Mouse (Mus musculus): Measurements from ENCODE around the gene St3gal3. TPM values are rescaled to one million over a fixed set of nuclear protein-coding genes. Genes with fewer than 3 reads are reported as not detected.

St3gal3 gene
- polyA plus RNA-seq, 1 experiment = 36.9 TPM

- TF ChIP-seq CTCF (IDR thresholded peaks at IDR 0.05; ENCODE audit: borderline replicate concordance, extremely low read depth, insufficient read depth, insufficient read length) = no peak
- TF ChIP-seq POLR2A (IDR thresholded peaks at IDR 0.05; ENCODE audit: borderline replicate concordance, extremely low read depth, insufficient read depth, insufficient read length, poor library complexity, severe bottlenecking) = no peak
- DNase-seq (ENCODE audit: low read depth) = no peak
Measured at GRCm38 (mm10) chr4:118015126-118015525, 119.6 kb downstream of the St3gal3 start.

GRCm38 (mm10) chr4:118010661-118011173 lies 124.0 kb downstream of the St3gal3 start:
- no peak for DNase-seq (ENCODE audit: low read depth)
- TF ChIP-seq POLR2A (IDR thresholded peaks at IDR 0.05; ENCODE audit: borderline replicate concordance, extremely low read depth, insufficient read depth, insufficient read length, poor library complexity, severe bottlenecking) (no peak), CTCF (IDR thresholded peaks at IDR 0.05; ENCODE audit: borderline replicate concordance, extremely low read depth, insufficient read depth, insufficient read length) (no peak)

GRCm38 (mm10) chr4:118008433-118009033 lies 126.2 kb downstream of the St3gal3 start:
- DNase-seq (ENCODE audit: low read depth) = no peak
- TF ChIP-seq CTCF (IDR thresholded peaks at IDR 0.05; ENCODE audit: borderline replicate concordance, extremely low read depth, insufficient read depth, insufficient read length) = no peak
- TF ChIP-seq POLR2A (IDR thresholded peaks at IDR 0.05; ENCODE audit: borderline replicate concordance, extremely low read depth, insufficient read depth, insufficient read length, poor library complexity, severe bottlenecking) = no peak

GRCm38 (mm10) chr4:118001355-118001754 lies 133.4 kb downstream of the St3gal3 start:
- TF ChIP-seq POLR2A (IDR thresholded peaks at IDR 0.05; ENCODE audit: borderline replicate concordance, extremely low read depth, insufficient read depth, insufficient read length, poor library complexity, severe bottlenecking) (no peak), CTCF (IDR thresholded peaks at IDR 0.05; ENCODE audit: borderline replicate concordance, extremely low read depth, insufficient read depth, insufficient read length) (no peak)
- DNase-seq (ENCODE audit: low read depth) = no peak

GRCm38 (mm10) chr4:118000605-118001208 lies 134.0 kb downstream of the St3gal3 start:
- TF ChIP-seq CTCF (IDR thresholded peaks at IDR 0.05; ENCODE audit: borderline replicate concordance, extremely low read depth, insufficient read depth, insufficient read length) (no peak), POLR2A (IDR thresholded peaks at IDR 0.05; ENCODE audit: borderline replicate concordance, extremely low read depth, insufficient read depth, insufficient read length, poor library complexity, severe bottlenecking) (no peak)
- DNase-seq (ENCODE audit: low read depth) = no peak

GRCm38 (mm10) chr4:117999951-118000350 lies 134.8 kb downstream of the St3gal3 start:
- DNase-seq (ENCODE audit: low read depth) = no peak

GRCm38 (mm10) chr4:117997381-117998269 lies 137.1 kb downstream of the St3gal3 start:
- TF ChIP-seq CTCF (IDR thresholded peaks at IDR 0.05; ENCODE audit: borderline replicate concordance, extremely low read depth, insufficient read depth, insufficient read length) (no peak), POLR2A (IDR thresholded peaks at IDR 0.05; ENCODE audit: borderline replicate concordance, extremely low read depth, insufficient read depth, insufficient read length, poor library complexity, severe bottlenecking) (no peak)
- peak; percentile 65 for DNase-seq (ENCODE audit: low read depth)

More at GRCm38 (mm10) chr4:117999951-118000350, 134.8 kb downstream of the St3gal3 start:
- TF ChIP-seq POLR2A (IDR thresholded peaks at IDR 0.05; ENCODE audit: borderline replicate concordance, extremely low read depth, insufficient read depth, insufficient read length, poor library complexity, severe bottlenecking) (no peak), CTCF (IDR thresholded peaks at IDR 0.05; ENCODE audit: borderline replicate concordance, extremely low read depth, insufficient read depth, insufficient read length) (no peak)

GRCm38 (mm10) chr4:117996701-117997100 lies 138.0 kb downstream of the St3gal3 start:
- TF ChIP-seq CTCF (IDR thresholded peaks at IDR 0.05; ENCODE audit: borderline replicate concordance, extremely low read depth, insufficient read depth, insufficient read length) (no peak), POLR2A (IDR thresholded peaks at IDR 0.05; ENCODE audit: borderline replicate concordance, extremely low read depth, insufficient read depth, insufficient read length, poor library complexity, severe bottlenecking) (no peak)
- DNase-seq (ENCODE audit: low read depth) = no peak

GRCm38 (mm10) chr4:117995461-117995860 lies 139.3 kb downstream of the St3gal3 start:
- TF ChIP-seq CTCF (IDR thresholded peaks at IDR 0.05; ENCODE audit: borderline replicate concordance, extremely low read depth, insufficient read depth, insufficient read length) (no peak), POLR2A (IDR thresholded peaks at IDR 0.05; ENCODE audit: borderline replicate concordance, extremely low read depth, insufficient read depth, insufficient read length, poor library complexity, severe bottlenecking) (no peak)
- DNase-seq (ENCODE audit: low read depth) = no peak

GRCm38 (mm10) chr4:117993421-117993820 lies 141.3 kb downstream of the St3gal3 start:
- TF ChIP-seq CTCF (IDR thresholded peaks at IDR 0.05; ENCODE audit: borderline replicate concordance, extremely low read depth, insufficient read depth, insufficient read length) (no peak), POLR2A (IDR thresholded peaks at IDR 0.05; ENCODE audit: borderline replicate concordance, extremely low read depth, insufficient read depth, insufficient read length, poor library complexity, severe bottlenecking) (no peak)
- no peak for DNase-seq (ENCODE audit: low read depth)

GRCm38 (mm10) chr4:117992872-117993271 lies 141.8 kb downstream of the St3gal3 start:
- TF ChIP-seq POLR2A (IDR thresholded peaks at IDR 0.05; ENCODE audit: borderline replicate concordance, extremely low read depth, insufficient read depth, insufficient read length, poor library complexity, severe bottlenecking) (no peak), CTCF (IDR thresholded peaks at IDR 0.05; ENCODE audit: borderline replicate concordance, extremely low read depth, insufficient read depth, insufficient read length) (no peak)
- DNase-seq (ENCODE audit: low read depth) = no peak

Measured in brain, embryonic 14.5 days (tissue).